Mouse (Mus musculus) limb, embryonic 14.5 days (tissue): ENCODE measurements around the gene Cdc14a. TPM values are rescaled to one million over a fixed set of nuclear protein-coding genes. Genes with fewer than 3 reads are reported as not detected.
A peak's percentile ranks its signal among the peaks of the same experiment; 100 is the strongest.

Experiments used
- ATAC-seq: fragments of 200-750 bp; cut with Nextera tagmentation; 2 replicates; pipeline ENCODE4 v1.8.0; 2017; ENCODE audit warnings: low read depth, moderate number of reproducible peaks, moderate TSS enrichment; ENCODE audit not compliant: low FRiP score
- DNase-seq: peaks from one replicate; pipeline ENCODE4 v3.0.0-alpha.2; 2015; ENCODE audit warnings: low spot score
- H3K27ac ChIP-seq: fragments of 300-500 bp; sonication (generic); replicated peaks from 2 replicates; pipeline ENCODE4 v1.5.1; 2014; ENCODE audit warnings: low read depth, mild to moderate bottlenecking, low read length, moderate library complexity, mixed read lengths
- H3K27me3 ChIP-seq: fragments of 300-500 bp; sonication (generic); 2 replicates; pipeline ENCODE4 v1.6.1; 2014; ENCODE audit warnings: low read length, mixed read lengths; ENCODE audit not compliant: control insufficient read depth, insufficient read depth
- H3K36me3 ChIP-seq: fragments of 300-500 bp; sonication (generic); 2 replicates; pipeline ENCODE4 v1.6.1; 2014; ENCODE audit warnings: mild to moderate bottlenecking, low read length, moderate library complexity, mixed read lengths; ENCODE audit not compliant: control insufficient read depth, insufficient read depth
- H3K4me1 ChIP-seq: fragments of 300-500 bp; sonication (generic); 2 replicates; pipeline ENCODE4 v1.6.1; 2014; ENCODE audit warnings: antibody characterized with exemption, low read length, mixed read lengths; ENCODE audit not compliant: control insufficient read depth, insufficient read depth
- H3K4me2 ChIP-seq: fragments of 300-500 bp; sonication (generic); replicated peaks from 2 replicates; pipeline ENCODE4 v1.6.1; 2014; ENCODE audit warnings: low read depth, mild to moderate bottlenecking, low read length, moderate library complexity; ENCODE audit not compliant: severe bottlenecking
- H3K4me3 ChIP-seq: fragments of 300-500 bp; sonication (generic); replicated peaks from 2 replicates; pipeline ENCODE4 v1.5.1; 2014; ENCODE audit warnings: low read length
- H3K9ac ChIP-seq: fragments of 300-500 bp; sonication (generic); 2 replicates; pipeline ENCODE4 v1.6.1; 2014; ENCODE audit warnings: mild to moderate bottlenecking, low read depth, low read length, moderate library complexity; ENCODE audit not compliant: severe bottlenecking
- H3K9me3 ChIP-seq: fragments of 300-500 bp; sonication (generic); 2 replicates; pipeline ENCODE4 v1.6.1; 2016; ENCODE audit warnings: low read length; ENCODE audit not compliant: control insufficient read depth
- POLR2A ChIP-seq: fragments of 200-500 bp; IDR thresholded peaks from 2 replicates; pipeline ENCODE4 v1.8.0; 2012; ENCODE audit warnings: inconsistent platforms, mild to moderate bottlenecking, moderate library complexity, borderline replicate concordance; ENCODE audit not compliant: insufficient read depth, insufficient read length; ENCODE audit errors: extremely low read depth
- WGBS: fragments of 180-500 bp; shearing (Covaris S2); extraction: QIAGEN DNeasy Blood & Tissue Kit; methylation state at CpG from one replicate; pipeline ENCODE4 v1.1.7; 2014; 5-methylcytosine and 5-hydroxymethylcytosine counted together
- polyA plus RNA-seq, 2 experiments: library from polyadenylated mRNA; depleted of rRNA in 1 of 2; stranded (reverse) in 1 of 2; unstranded in 1 of 2; fragments of >200 nt; fragmentation: Nextera tagmentation in 1 of 2; extraction: Ambion mirVana in 1 of 2; gene quantifications; 2 replicates each; pipeline versions ENCODE4 v1.2.1 to v1.2.3; 2012 to 2014

Gene Cdc14a
- polyA plus RNA-seq, 2 experiments: 8.4 TPM

DNA sequence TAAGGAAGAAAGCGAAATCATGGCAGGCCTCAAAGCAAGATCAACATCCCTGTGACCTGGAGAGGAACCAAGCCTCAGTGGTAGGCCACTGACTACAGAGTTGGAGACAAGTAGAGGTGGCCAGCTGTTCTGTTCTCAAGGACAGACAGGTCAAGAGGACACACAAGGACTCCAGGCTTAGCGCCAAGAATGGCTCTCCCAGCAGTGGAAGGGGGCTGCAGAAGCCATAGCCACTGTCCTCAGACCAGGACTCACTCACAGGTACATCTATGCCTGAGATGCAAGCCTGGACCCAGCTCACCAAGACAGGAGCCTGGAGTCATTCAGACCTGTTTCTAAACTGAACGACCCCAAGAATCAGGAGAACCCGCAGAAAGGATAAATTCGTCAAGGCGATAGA, 142.2 kb downstream of the Cdc14a start:
- WGBS: 95% methylated on average over 6 of the region's 6 CpGs
- no peak for ATAC-seq
- no peaks in the 10 kb centered on the region; the same call in 1 of the 2 replicates for H3K4me1 ChIP-seq
- H3K9ac ChIP-seq: no peak overlapping the region
- no peak for DNase-seq
- H3K27me3 ChIP-seq: no peaks in the 10 kb centered on the region
- TF ChIP-seq POLR2A: no peak
- H3K9me3 ChIP-seq: no peaks in the 10 kb centered on the region
- no peak overlapping the region for H3K4me2 ChIP-seq
- H3K27ac ChIP-seq: no peak overlapping the region
- H3K36me3 ChIP-seq: peaks cover 10% of the 10 kb centered on the region; the same call in 1 of the 2 replicates
- H3K4me3 ChIP-seq: no peak overlapping the region

DNA sequence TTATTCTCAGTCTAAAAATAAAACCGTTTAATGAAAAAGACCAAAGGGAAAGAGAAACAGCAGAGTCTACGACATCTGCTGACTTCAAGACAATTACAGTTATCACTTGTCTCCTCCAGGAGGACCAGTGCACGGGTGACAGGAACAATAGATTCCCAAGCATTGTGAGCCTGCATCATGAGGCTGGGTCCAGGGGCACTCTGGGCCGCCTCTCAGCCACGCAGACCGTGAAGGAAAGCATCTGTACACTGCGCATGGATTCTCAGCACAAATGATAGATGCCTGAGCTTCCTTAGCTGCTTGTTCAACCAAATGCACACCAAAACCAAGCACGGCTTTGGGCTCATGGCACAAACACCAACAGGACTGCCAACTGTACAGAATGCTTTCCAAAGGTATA, 146.7 kb downstream of the Cdc14a start:
- 84% methylated on average over 8 of the region's 8 CpGs for WGBS
- Histone ChIP-seq H3K4me2 (no peak overlapping the region), H3K4me3 (no peak overlapping the region), H3K9me3 (no peaks in the 10 kb centered on the region), H3K9ac (no peak overlapping the region), H3K36me3 (peaks cover 10% of the 10 kb centered on the region; the same call in 1 of the 2 replicates), H3K27me3 (no peaks in the 10 kb centered on the region), H3K27ac (no peak overlapping the region), H3K4me1 (no peaks in the 10 kb centered on the region; the same call in 1 of the 2 replicates)
- DNase-seq: no peak
- no peak for TF ChIP-seq POLR2A
- no peak for ATAC-seq

DNA sequence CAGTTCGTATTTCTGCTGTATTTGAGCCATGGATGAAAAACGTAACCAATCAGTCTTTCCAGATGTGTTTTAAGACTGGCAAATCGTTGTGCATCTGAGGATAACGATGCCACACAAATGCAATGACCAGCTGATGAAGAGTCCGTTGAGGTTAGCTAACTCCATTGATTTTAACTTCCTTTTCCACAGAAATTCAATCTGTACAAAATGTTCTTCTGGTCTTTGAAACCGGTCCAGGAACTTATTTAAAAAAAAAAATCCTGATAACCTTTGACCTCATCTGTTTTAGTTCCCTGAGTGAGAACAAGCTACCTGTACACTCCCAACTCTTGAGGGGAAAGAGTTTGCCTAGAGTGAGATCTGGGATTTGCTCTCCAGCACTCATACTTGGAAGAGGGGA, 152.2 kb downstream of the Cdc14a start:
- Histone ChIP-seq H3K36me3 (no peaks in the 10 kb centered on the region), H3K4me2 (no peak overlapping the region), H3K4me1 (peaks cover 4% of the 10 kb centered on the region; the same call in 1 of the 2 replicates), H3K4me3 (no peak overlapping the region), H3K9ac (no peak overlapping the region), H3K27ac (no peak overlapping the region), H3K9me3 (no peaks in the 10 kb centered on the region), H3K27me3 (no peaks in the 10 kb centered on the region)
- DNase-seq (no peak), ATAC-seq (no peak)
- WGBS: 74% methylated on average over 6 of the region's 6 CpGs
- no peak for TF ChIP-seq POLR2A

DNA sequence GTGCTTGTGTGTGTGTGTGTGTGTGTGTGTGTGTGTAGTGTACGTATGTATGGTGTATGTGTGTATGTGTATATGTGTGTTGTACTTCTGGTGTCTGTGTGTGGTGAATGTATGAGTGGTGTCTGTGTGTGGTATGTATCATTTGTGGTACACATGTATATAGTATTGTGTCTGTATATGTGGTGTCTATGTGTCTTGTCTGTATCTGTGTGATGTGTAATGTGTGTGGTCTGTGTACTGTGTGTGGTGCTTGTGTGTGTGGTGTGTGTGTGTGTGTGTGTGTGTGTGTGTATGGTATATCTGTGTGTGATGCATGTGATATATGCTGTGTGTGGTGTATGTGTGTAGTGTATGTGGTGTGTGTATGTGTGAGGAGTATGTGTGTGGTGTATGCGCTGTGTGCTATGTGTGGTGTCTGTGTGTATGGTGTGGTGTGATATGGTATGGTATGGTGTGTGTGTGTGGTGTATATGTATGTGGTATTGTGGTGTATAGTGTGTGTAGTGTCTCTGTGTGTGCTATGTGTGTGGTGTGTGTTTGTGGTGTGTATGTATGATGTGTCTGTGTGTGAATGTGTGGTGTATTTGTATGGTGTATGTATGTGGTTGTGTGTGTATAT, 156.7 kb downstream of the Cdc14a start:
- Histone ChIP-seq H3K9ac (no peak overlapping the region), H3K4me3 (no peak overlapping the region), H3K9me3 (no peaks in the 10 kb centered on the region), H3K4me2 (no peak overlapping the region), H3K27ac (peak overlapping the region; percentile 54; the same call in 1 of the 2 replicates), H3K27me3 (no peaks in the 10 kb centered on the region), H3K36me3 (no peaks in the 10 kb centered on the region), H3K4me1 (peaks cover 9% of the 10 kb centered on the region; the same call in 1 of the 2 replicates)
- DNase-seq (no peak), ATAC-seq (0 out of 2 replicates have a peak, but pooled peaks have one; percentile 12)
- TF ChIP-seq POLR2A: no peak
- WGBS: 86% methylated on average over 2 of the region's 2 CpGs

DNA sequence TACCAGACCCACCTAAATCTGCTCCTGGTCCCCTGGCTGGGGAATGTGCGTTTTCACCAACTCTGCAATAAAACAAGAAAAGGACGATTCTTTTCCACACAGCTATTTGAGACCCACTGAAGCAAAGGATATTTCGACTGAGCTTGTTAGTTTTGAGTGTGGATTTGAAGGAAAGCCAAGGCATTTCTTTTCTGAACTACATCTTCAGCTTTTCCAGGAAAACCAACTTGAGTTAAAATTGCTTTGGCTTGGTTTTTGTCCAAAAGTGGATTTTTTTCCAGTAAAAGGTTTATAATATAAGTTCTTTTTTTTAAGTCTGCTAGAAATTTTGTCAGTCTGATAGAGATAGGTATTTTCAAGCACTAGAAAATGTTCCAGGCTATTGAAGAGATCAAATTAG, 157.5 kb downstream of the Cdc14a start:
- H3K9me3 ChIP-seq: no peaks in the 10 kb centered on the region
- DNase-seq (peak; percentile 74), ATAC-seq (no peak)
- no peak overlapping the region for H3K4me2 ChIP-seq
- H3K27me3 ChIP-seq: no peaks in the 10 kb centered on the region
- no peaks in the 10 kb centered on the region for H3K36me3 ChIP-seq
- WGBS: 34% methylated on average over 3 of the region's 3 CpGs
- no peak overlapping the region for H3K27ac ChIP-seq
- H3K4me1 ChIP-seq: peaks cover 9% of the 10 kb centered on the region; the same call in 1 of the 2 replicates
- no peak for TF ChIP-seq POLR2A
- no peak overlapping the region for H3K4me3 ChIP-seq
- no peak overlapping the region for H3K9ac ChIP-seq
